Mouse (Mus musculus): Measurements from ENCODE around the gene Gm10160.

DNA sequence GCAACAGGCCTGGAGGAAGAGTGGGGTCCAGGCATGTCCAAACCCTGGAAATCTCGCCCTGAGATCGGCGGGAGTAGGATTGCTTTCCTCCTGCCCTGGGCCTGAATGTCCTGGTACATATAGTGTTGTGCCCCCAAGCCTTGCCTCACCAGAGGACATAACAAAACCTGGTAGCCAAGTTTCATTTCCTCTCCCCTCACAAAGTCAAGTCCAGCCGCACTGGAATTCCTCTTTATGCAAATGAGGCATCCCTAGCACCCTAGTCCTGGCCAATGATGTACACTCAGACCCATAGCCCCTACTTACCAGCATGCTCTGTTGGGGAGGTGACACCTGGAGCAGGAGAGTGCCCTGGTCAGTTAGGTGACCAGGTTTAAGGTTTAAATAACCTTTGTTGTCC lies 627 bp upstream of the Gm10160 start:
- TF ChIP-seq CTCF (conservative IDR thresholded peaks at IDR 0.05; ENCODE audit: low read length) (no peak), NANOG (IDR thresholded peaks at IDR 0.05; ENCODE audit: borderline replicate concordance, low read length) (no peak)
